Mouse (Mus musculus): ENCODE measurements around the gene Nfib.

Gene Nfib

GRCm38 (mm10) chr4:82512743-82513425, 192.7 kb downstream of the Nfib start:
- ATAC-seq (ENCODE audit: low TSS enrichment): peak; percentile 93

- no peak for ATAC-seq (ENCODE audit: low TSS enrichment)
Measured at GRCm38 (mm10) chr4:82512335-82512734, 193.2 kb downstream of the Nfib start.

- no peak for ATAC-seq (ENCODE audit: low TSS enrichment)
Measured at GRCm38 (mm10) chr4:82511524-82511923, 194.0 kb downstream of the Nfib start.

- no peak for ATAC-seq (ENCODE audit: low TSS enrichment)
Measured at GRCm38 (mm10) chr4:82511001-82511513, 194.5 kb downstream of the Nfib start.

GRCm38 (mm10) chr4:82509771-82510170, 195.8 kb downstream of the Nfib start:
- no peak for ATAC-seq (ENCODE audit: low TSS enrichment)

GRCm38 (mm10) chr4:82509166-82509767, 196.3 kb downstream of the Nfib start:
- ATAC-seq (ENCODE audit: low TSS enrichment): no peak

GRCm38 (mm10) chr4:82508281-82508687, 197.3 kb downstream of the Nfib start:
- no peak for ATAC-seq (ENCODE audit: low TSS enrichment)

GRCm38 (mm10) chr4:82507541-82508280, 197.8 kb downstream of the Nfib start:
- no peak for ATAC-seq (ENCODE audit: low TSS enrichment)

- ATAC-seq (ENCODE audit: low TSS enrichment): peak; percentile 16
Measured at GRCm38 (mm10) chr4:82506731-82507331, 198.7 kb downstream of the Nfib start.

- peak; percentile 51 for ATAC-seq (ENCODE audit: low TSS enrichment)
Measured at GRCm38 (mm10) chr4:82506081-82506730, 199.3 kb downstream of the Nfib start.

GRCm38 (mm10) chr4:82505121-82506031, 200.2 kb downstream of the Nfib start:
- ATAC-seq (ENCODE audit: low TSS enrichment): peak; percentile 20

GRCm38 (mm10) chr4:82504284-82505120, 201.0 kb downstream of the Nfib start:
- ATAC-seq (ENCODE audit: low TSS enrichment): no peak

GRCm38 (mm10) chr4:82504015-82504283, 201.6 kb downstream of the Nfib start:
- no peak for ATAC-seq (ENCODE audit: low TSS enrichment)

GRCm38 (mm10) chr4:82503274-82504014, 202.1 kb downstream of the Nfib start:
- ATAC-seq (ENCODE audit: low TSS enrichment): no peak

GRCm38 (mm10) chr4:82502611-82503010, 202.9 kb downstream of the Nfib start:
- ATAC-seq (ENCODE audit: low TSS enrichment): no peak

- no peak for ATAC-seq (ENCODE audit: low TSS enrichment)
Measured at GRCm38 (mm10) chr4:82502012-82502411, 203.5 kb downstream of the Nfib start.

- no peak for ATAC-seq (ENCODE audit: low TSS enrichment)
Measured at GRCm38 (mm10) chr4:82500578-82501098, 204.9 kb downstream of the Nfib start.

- no peak for ATAC-seq (ENCODE audit: low TSS enrichment)
Measured at GRCm38 (mm10) chr4:82499725-82500577, 205.6 kb downstream of the Nfib start.

Measured in frontal cortex, adult (tissue).